Mouse (Mus musculus) heart, postnatal 0 days (tissue): Measurements from ENCODE around the gene Olfr690. TPM values are rescaled to one million over a fixed set of nuclear protein-coding genes. Genes with fewer than 3 reads are reported as not detected.
"Not testable (repeated sequence)": the region's sequence is repeated elsewhere in the genome, so short reads cannot be mapped to it uniquely, and the experiment has no call there.

Experiments
- ATAC-seq: fragments of 200-750 bp; cut with Nextera tagmentation; 2 replicates; pipeline ENCODE4 v1.8.0; 2017; ENCODE audit warnings: low read depth, moderate number of reproducible peaks, moderate library complexity; ENCODE audit not compliant: insufficient read depth
- DNase-seq: peaks from one replicate; pipeline ENCODE4 v3.0.0-alpha.2; 2016; ENCODE audit warnings: low spot score
- H3K27ac ChIP-seq: fragments of 300-500 bp; sonication (generic); 2 replicates; pipeline ENCODE4 v1.5.1; 2014; ENCODE audit warnings: low read depth, mild to moderate bottlenecking
- H3K27me3 ChIP-seq: fragments of 300-500 bp; sonication (generic); 2 replicates; pipeline ENCODE4 v1.6.1; 2014; ENCODE audit warnings: low read length, mixed read lengths; ENCODE audit not compliant: control insufficient read depth, insufficient read depth
- H3K36me3 ChIP-seq: fragments of 300-500 bp; sonication (generic); replicated peaks from 2 replicates; pipeline ENCODE4 v1.6.1; 2014; ENCODE audit warnings: low read length, mixed read lengths; ENCODE audit not compliant: control insufficient read depth, insufficient read depth
- H3K4me1 ChIP-seq: fragments of 300-500 bp; sonication (generic); 2 replicates; pipeline ENCODE4 v1.6.1; 2014; ENCODE audit warnings: antibody characterized with exemption; ENCODE audit not compliant: control insufficient read depth, insufficient read depth
- H3K4me2 ChIP-seq: fragments of 300-500 bp; sonication (generic); 2 replicates; pipeline ENCODE4 v1.6.1; 2014; ENCODE audit warnings: low read depth, mild to moderate bottlenecking, low read length, moderate library complexity
- H3K4me3 ChIP-seq: fragments of 300-500 bp; sonication (generic); 2 replicates; pipeline ENCODE4 v1.5.1; 2014; ENCODE audit warnings: low read depth, low read length
- H3K9ac ChIP-seq: fragments of 300-500 bp; sonication (generic); replicated peaks from 2 replicates; pipeline ENCODE4 v1.6.1; 2014; ENCODE audit warnings: low read depth, low read length, mixed read lengths
- H3K9me3 ChIP-seq: fragments of 300-500 bp; sonication (generic); replicated peaks from 2 replicates; pipeline ENCODE4 v1.6.1; 2016; ENCODE audit warnings: low read length; ENCODE audit not compliant: control insufficient read depth
- CTCF ChIP-seq: IDR thresholded peaks from 2 replicates; pipeline ENCODE4 v1.5.1; 2016; ENCODE audit warnings: antibody characterized with exemption, control low read depth, low read depth
- EP300 ChIP-seq: IDR thresholded peaks from 2 replicates; pipeline ENCODE4 v1.6.1; 2016; ENCODE audit warnings: antibody characterized with exemption, low read depth
- WGBS: fragments of 180-500 bp; shearing (Covaris S2); extraction: QIAGEN DNeasy Blood & Tissue Kit; methylation state at CpG from one replicate; pipeline ENCODE4 v1.1.7; 2014; 5-methylcytosine and 5-hydroxymethylcytosine counted together
- polyA plus RNA-seq: library from polyadenylated mRNA; unstranded; fragments of >200 nt; fragmentation: Nextera tagmentation; extraction: Ambion mirVana; gene quantifications from 2 replicates; pipeline ENCODE4 v1.2.1, GENCODE M21; 2015
- total RNA-seq: library from RNA; depleted of rRNA; stranded (reverse); fragments of >200 nt; gene quantifications from 2 replicates; pipeline ENCODE4 v1.2.3, GENCODE M21; 2014; ENCODE audit warnings: low replicate concordance

Gene Olfr690
- total and polyA plus RNA-seq, 2 experiments from 2014 or later, result not detected

DNA sequence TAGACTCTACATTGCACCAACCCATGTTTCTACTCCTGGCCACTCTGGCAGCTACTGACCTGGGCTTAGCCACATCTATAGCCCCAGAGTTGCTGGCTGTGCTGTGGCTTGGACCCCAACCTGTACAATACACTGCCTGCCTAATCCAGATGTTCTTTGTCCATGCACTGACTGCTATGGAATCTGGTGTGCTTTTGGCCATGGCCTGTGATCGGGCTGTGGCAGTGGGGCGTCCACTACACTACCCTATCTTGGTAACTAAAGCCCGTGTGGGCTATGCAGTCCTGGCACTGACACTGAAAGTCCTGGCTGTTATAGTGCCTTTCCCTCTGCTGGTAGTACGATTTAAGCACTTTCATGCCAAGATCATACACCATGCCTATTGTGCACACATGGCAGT is 34.6 kb upstream of the Olfr690 start:
- H3K36me3 ChIP-seq, result no peaks in the 10 kb centered on the region; the same call in 1 of the 2 replicates
- no peak overlapping the region for H3K4me2 ChIP-seq
- no peaks in the 10 kb centered on the region for H3K9me3 ChIP-seq
- no peak for TF ChIP-seq CTCF
- no peak for TF ChIP-seq EP300
- DNase-seq (no peak), ATAC-seq (no peak)
- WGBS, result 89% methylated on average over 4 of the region's 4 CpGs
- 0 out of 2 replicates have a peak, but pooled peaks cover 9% of the 10 kb centered on the region for H3K4me1 ChIP-seq
- no peak overlapping the region for H3K4me3 ChIP-seq
- no peaks in the 10 kb centered on the region for H3K27me3 ChIP-seq
- H3K27ac ChIP-seq, result no peak overlapping the region
- no peak overlapping the region for H3K9ac ChIP-seq

DNA sequence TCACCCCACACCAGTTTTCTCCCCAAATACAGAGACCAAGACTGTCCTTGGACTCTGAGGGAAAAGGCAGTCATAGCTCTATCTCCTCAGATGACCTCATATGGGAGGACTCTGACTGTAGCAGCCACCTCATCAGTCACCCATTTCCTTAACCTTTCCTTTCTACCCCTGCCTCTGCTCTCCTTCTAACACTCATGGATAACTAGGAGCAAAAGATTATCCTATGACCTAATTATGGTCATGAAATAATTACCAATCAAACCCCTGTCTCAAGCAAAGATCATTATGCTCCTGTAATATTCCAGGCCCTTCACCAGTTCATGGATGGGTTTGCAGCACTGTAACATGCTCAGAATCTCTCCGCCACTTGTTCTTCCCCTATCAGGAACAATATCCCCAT is 34.0 kb upstream of the Olfr690 start, which contains the start of gene Olfr692:
Gene Olfr692 (plus strand): TSS at position 301 of the 400 bp plus-strand sequence.
- Histone ChIP-seq H3K4me3 (no peak within 1 kb of the TSS), H3K9me3 (no peaks in the 10 kb centered on the region), H3K36me3 (no peaks in the 10 kb centered on the region; the same call in 1 of the 2 replicates), H3K4me1 (0 out of 2 replicates have a peak, but pooled peaks cover 3% of the 10 kb centered on the region), H3K4me2 (no peak within 1 kb of the TSS), H3K27ac (no peak within 1 kb of the TSS), H3K9ac (no peak within 1 kb of the TSS), H3K27me3 (no peaks in the 10 kb centered on the region)
- ATAC-seq (no peak), DNase-seq (no peak)
- no peak for TF ChIP-seq EP300
- TF ChIP-seq CTCF, result no peak
- 72% methylated on average over 1 of the region's 1 CpGs for WGBS

DNA sequence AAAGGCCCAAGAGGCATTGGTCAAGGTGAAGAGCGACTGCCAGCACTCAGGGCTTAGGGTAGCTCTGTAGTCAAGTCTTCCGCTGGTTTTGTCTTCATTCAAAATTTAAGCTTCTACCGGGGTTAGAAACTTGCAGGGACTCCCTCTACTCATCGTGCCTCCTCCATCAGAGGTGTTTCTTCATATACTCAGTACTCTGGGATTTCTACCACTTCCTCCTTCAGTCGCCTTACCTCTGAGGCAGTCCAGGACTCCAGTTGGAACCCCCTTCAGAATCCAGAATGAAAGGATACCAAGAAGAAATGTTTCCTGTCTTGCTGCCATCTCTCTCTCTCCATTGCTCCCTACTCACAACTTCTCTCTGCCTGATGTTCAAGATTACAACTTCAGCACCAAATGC is 33.4 kb upstream of the Olfr690 start:
- Histone ChIP-seq H3K4me1 (no peaks in the 10 kb centered on the region), H3K4me3 (no peak overlapping the region), H3K4me2 (no peak overlapping the region), H3K27ac (no peak overlapping the region), H3K9ac (no peak overlapping the region), H3K9me3 (no peaks in the 10 kb centered on the region), H3K36me3 (no peaks in the 10 kb centered on the region; the same call in 1 of the 2 replicates), H3K27me3 (no peaks in the 10 kb centered on the region)
- DNase-seq (no peak), ATAC-seq (no peak)
- WGBS, result 82% methylated on average over 5 of the region's 5 CpGs
- no peak for TF ChIP-seq CTCF
- no peak for TF ChIP-seq EP300

DNA sequence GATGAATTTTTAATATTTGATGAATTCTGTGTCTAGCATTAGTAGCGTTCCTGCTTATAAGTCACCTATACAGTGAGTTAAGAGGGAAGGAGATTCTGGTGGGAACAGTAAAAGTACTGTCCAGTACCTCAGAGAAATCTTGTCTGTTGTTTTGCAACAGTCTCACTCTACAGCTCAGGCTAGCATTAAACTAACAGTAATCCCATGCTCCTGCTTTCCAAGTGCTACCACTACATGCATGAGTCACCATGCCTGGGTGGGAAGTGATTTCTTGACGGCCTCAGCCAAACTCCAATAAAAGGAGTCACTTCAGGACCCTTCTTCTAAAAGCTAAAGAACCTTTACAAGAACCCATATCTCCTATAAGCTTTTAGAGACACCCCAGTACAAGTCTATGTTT is 27.8 kb upstream of the Olfr690 start:
- no peak for ATAC-seq
- no peak for DNase-seq
- no peak overlapping the region for H3K27ac ChIP-seq
- 62% methylated on average over 2 of the region's 2 CpGs for WGBS
- no peaks in the 10 kb centered on the region for H3K27me3 ChIP-seq
- no peak overlapping the region for H3K9ac ChIP-seq
- H3K4me2 ChIP-seq, result no peak overlapping the region
- H3K4me3 ChIP-seq, result no peak overlapping the region
- no peaks in the 10 kb centered on the region for H3K36me3 ChIP-seq
- H3K4me1 ChIP-seq, result no peaks in the 10 kb centered on the region
- TF ChIP-seq CTCF (no peak), EP300 (no peak)
- no peaks in the 10 kb centered on the region for H3K9me3 ChIP-seq

DNA sequence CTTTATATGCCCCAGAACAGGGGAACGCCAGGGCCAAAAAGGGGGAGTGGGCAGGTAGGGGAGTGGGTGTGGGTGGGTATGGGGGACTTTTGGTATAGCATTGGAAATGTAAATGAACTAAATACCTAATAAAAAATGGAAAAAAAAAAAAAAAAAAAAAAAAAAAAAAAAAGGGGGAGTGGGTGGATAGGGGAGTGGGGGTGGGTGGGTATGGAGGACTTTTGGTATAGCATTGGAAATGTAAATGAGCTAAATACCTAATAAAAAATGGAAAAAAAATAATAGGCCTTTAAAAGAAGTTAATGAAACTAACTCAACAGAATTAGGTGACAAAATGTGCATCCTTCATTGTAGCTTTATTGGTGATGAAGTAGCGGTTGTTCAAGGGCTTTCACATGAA is 22.6 kb upstream of the Olfr690 start:
- not testable (repeated sequence) for H3K4me1 ChIP-seq, DNase-seq, ATAC-seq, H3K27ac ChIP-seq, H3K27me3 ChIP-seq, H3K9ac ChIP-seq, H3K4me3 ChIP-seq, H3K9me3 ChIP-seq, H3K36me3 ChIP-seq, H3K4me2 ChIP-seq
- 78% methylated on average over 1 of the region's 2 CpGs for WGBS

DNA sequence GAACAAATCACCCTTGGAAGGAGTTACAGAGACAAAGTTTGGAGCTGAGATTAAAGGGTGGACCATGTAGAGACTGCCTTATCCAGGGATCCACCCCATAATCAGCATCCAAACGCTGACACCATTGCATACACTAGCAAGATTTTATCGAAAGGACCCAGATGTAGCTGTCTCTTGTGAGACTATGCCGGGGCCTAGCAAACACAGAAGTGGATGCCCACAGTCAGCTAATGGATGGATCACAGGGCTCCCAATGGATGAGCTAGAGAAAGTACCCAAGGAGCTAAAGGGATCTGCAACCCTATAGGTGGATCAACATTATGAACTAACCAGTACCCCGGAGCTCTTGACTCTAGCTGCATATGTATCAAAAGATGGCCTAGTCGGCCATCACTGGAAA is 22.2 kb upstream of the Olfr690 start:
- not testable (repeated sequence) for H3K4me2 ChIP-seq, H3K9me3 ChIP-seq, H3K9ac ChIP-seq, H3K27ac ChIP-seq, H3K4me1 ChIP-seq, H3K27me3 ChIP-seq, DNase-seq, H3K4me3 ChIP-seq, ATAC-seq, H3K36me3 ChIP-seq
- WGBS, result no CpG with 5 or more reads among the region's 5 CpGs
